Mouse (Mus musculus): ENCODE data around the gene Adgrb3. TPM values are rescaled to one million over a fixed set of nuclear protein-coding genes. Genes with fewer than 3 reads are reported as not detected.

Gene Adgrb3
- polyA plus RNA-seq, 1 experiment from 2014 or later: 0.58 TPM

DNA sequence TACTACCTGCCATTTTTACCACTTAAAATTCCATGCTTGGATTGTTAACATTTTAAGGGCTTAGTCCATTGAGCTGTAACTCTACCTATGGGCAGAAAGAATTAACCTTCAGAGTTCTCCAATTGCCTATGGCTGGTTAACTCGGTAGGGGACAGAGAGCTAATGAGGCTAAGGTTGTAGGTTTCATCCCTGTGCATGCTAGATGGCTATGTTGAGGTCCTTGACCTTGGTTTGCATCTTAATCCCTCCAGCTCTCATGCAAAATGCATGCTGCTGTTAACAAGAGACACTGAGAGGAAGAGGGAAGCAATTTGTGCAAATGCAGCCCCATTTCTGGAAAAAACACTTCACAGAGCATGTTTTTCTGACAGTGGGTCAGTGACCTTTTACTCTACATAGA lies 366.9 kb downstream of the Adgrb3 start:
- Histone ChIP-seq H3K27ac (replicated peaks in 1 of 2; ENCODE audit: control insufficient read depth in 1 of 2, insufficient read depth in 1 of 2, low read depth in 2 of 2, low read length in 2 of 2) (no peak overlapping the region), H3K27me3 (ENCODE audit: control insufficient read depth, insufficient read depth, low read length) (no peaks in the 10 kb centered on the region), H3K9ac (ENCODE audit: low read length) (no peak overlapping the region), H3K4me2 (ENCODE audit: low read length) (no peak overlapping the region), H3K4me3 (ENCODE audit: control insufficient read depth in 1 of 2, insufficient read depth in 1 of 2, low read depth in 1 of 2, low read length in 2 of 2) (no peak overlapping the region), H3K9me3 (ENCODE audit: control insufficient read depth, low read length) (no peaks in the 10 kb centered on the region), H3K36me3 (ENCODE audit: control insufficient read depth, insufficient read depth, low read length) (no peaks in the 10 kb centered on the region), H3K4me1 (ENCODE audit: control insufficient read depth in 2 of 2, insufficient read depth in 2 of 2, low read length in 2 of 2) (no peaks in the 10 kb centered on the region)
- 64% methylated on average over 1 of the region's 1 CpGs for WGBS
- ATAC-seq (ENCODE audit: insufficient number of reproducible peaks, insufficient read depth, low FRiP score, low read depth): no peak

DNA sequence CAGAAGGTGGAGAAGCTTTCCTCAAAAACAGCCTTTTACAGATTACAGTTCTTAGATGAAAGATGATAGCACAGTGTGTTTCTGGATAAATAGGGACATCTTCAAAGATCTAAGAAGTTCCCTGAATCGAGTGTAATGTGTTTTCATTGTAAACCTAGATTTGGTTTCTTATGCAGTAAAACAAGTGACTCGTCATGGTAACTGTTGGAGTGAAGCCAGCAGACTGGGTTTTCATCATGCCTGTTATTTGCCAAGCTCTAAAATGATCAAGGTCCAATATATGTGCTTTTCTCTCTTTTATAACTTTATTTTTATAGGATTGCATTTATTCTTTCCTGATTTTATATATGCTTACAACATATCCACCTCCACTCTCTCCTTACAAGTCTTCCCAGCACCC lies 394.0 kb downstream of the Adgrb3 start:
- Histone ChIP-seq H3K27ac (replicated peaks in 1 of 2; ENCODE audit: control insufficient read depth in 1 of 2, insufficient read depth in 1 of 2, low read depth in 2 of 2, low read length in 2 of 2) (no peak overlapping the region), H3K9ac (ENCODE audit: low read length) (no peak overlapping the region), H3K27me3 (ENCODE audit: control insufficient read depth, insufficient read depth, low read length) (no peaks in the 10 kb centered on the region), H3K4me3 (ENCODE audit: control insufficient read depth in 1 of 2, insufficient read depth in 1 of 2, low read depth in 1 of 2, low read length in 2 of 2) (no peak overlapping the region), H3K4me2 (ENCODE audit: low read length) (no peak overlapping the region), H3K4me1 (ENCODE audit: control insufficient read depth in 2 of 2, insufficient read depth in 2 of 2, low read length in 2 of 2) (no peaks in the 10 kb centered on the region), H3K36me3 (ENCODE audit: control insufficient read depth, insufficient read depth, low read length) (no peaks in the 10 kb centered on the region), H3K9me3 (ENCODE audit: control insufficient read depth, low read length) (no peaks in the 10 kb centered on the region)
- WGBS: 49% methylated on average over 2 of the region's 2 CpGs
- no peak for ATAC-seq (ENCODE audit: insufficient number of reproducible peaks, insufficient read depth, low FRiP score, low read depth)

DNA sequence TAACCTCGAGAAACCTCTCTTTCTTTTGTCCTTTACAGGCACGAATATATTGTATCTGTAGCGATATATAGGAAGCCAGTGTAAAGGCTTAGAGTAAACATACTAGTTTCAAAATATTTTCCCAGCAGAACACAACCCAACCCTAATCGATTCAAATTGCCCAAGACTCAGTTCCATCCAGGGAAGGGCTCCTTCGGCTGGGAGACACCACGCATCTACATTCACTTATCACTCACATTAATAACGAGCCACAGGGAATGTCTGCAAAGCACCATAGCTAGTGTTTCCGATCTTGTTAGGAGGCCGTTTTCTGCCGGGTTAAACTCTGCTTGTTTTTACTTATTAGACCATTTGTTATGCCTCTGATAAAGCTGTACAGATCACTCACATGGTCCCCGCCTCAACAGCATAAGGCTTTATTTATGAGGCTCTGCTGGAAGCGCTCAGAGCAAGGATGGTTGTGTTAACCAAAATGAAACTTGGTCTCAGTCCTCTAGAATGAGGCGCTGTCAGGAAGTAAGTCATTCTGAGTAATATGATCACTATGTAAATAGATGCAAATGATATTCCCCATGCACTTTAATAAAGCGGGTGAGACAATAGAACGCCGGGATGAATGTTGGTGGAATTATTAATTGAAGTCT lies 399.2 kb downstream of the Adgrb3 start:
- Histone ChIP-seq H3K9ac (ENCODE audit: low read length) (no peak overlapping the region), H3K27me3 (ENCODE audit: control insufficient read depth, insufficient read depth, low read length) (no peaks in the 10 kb centered on the region), H3K36me3 (ENCODE audit: control insufficient read depth, insufficient read depth, low read length) (no peaks in the 10 kb centered on the region), H3K4me1 (ENCODE audit: control insufficient read depth in 2 of 2, insufficient read depth in 2 of 2, low read length in 2 of 2) (no peaks in the 10 kb centered on the region), H3K27ac (replicated peaks in 1 of 2; ENCODE audit: control insufficient read depth in 1 of 2, insufficient read depth in 1 of 2, low read depth in 2 of 2, low read length in 2 of 2) (no peak overlapping the region), H3K9me3 (ENCODE audit: control insufficient read depth, low read length) (no peaks in the 10 kb centered on the region), H3K4me3 (ENCODE audit: control insufficient read depth in 1 of 2, insufficient read depth in 1 of 2, low read depth in 1 of 2, low read length in 2 of 2) (no peak overlapping the region), H3K4me2 (ENCODE audit: low read length) (no peak overlapping the region)
- no peak for ATAC-seq (ENCODE audit: insufficient number of reproducible peaks, insufficient read depth, low FRiP score, low read depth)
- WGBS: 74% methylated on average over 16 of the region's 16 CpGs

DNA sequence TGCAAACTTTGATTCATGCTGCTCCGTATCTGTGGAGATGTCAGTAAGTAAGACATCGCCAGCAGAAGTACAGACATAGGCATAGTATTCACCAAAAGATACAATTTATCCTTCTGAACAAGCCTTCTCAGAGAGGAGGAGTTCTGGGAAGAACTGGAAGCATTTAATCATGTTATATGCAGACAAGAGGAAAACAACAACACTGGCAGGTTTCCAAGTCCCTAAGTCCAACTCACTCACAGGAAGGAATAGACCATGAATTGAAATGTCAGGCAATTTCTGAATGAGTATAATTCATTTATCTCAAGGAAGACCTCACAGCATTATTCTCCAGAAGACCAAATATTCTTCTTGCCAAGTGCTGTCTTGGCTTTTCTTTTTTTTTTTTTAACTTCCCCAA lies 408.8 kb downstream of the Adgrb3 start:
- Histone ChIP-seq H3K4me3 (ENCODE audit: control insufficient read depth in 1 of 2, insufficient read depth in 1 of 2, low read depth in 1 of 2, low read length in 2 of 2) (no peak overlapping the region), H3K27ac (replicated peaks in 1 of 2; ENCODE audit: control insufficient read depth in 1 of 2, insufficient read depth in 1 of 2, low read depth in 2 of 2, low read length in 2 of 2) (no peak overlapping the region), H3K9ac (ENCODE audit: low read length) (no peak overlapping the region), H3K27me3 (ENCODE audit: control insufficient read depth, insufficient read depth, low read length) (no peaks in the 10 kb centered on the region), H3K4me2 (ENCODE audit: low read length) (no peak overlapping the region), H3K9me3 (ENCODE audit: control insufficient read depth, low read length) (no peaks in the 10 kb centered on the region), H3K4me1 (ENCODE audit: control insufficient read depth in 2 of 2, insufficient read depth in 2 of 2, low read length in 2 of 2) (no peaks in the 10 kb centered on the region), H3K36me3 (ENCODE audit: control insufficient read depth, insufficient read depth, low read length) (no peaks in the 10 kb centered on the region)
- ATAC-seq (ENCODE audit: insufficient number of reproducible peaks, insufficient read depth, low FRiP score, low read depth): no peak
- 89% methylated on average over 2 of the region's 2 CpGs for WGBS

DNA sequence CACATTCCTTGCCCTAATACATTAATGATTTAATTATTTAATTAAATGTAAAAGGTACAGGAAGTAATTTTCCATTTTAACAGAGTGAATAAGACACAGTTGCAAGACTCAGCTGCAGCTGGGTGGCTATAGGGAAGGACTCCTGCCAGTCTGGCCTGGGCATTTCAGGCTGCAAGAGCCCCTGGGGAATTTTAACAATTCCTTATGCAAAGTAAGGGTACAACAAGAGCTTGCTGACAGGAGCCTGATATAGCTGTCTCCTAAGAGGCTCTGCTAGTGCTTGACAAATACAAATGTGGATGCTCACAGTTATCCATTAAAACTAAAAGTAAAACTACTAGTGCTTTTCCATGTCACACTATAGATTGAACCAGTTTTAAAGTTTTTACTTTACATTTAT lies 410.1 kb downstream of the Adgrb3 start:
- no peak overlapping the region for H3K9ac ChIP-seq (ENCODE audit: low read length)
- H3K4me3 ChIP-seq (ENCODE audit: control insufficient read depth in 1 of 2, insufficient read depth in 1 of 2, low read depth in 1 of 2, low read length in 2 of 2): no peak overlapping the region
- no peak overlapping the region for H3K27ac ChIP-seq (replicated peaks in 1 of 2; ENCODE audit: control insufficient read depth in 1 of 2, insufficient read depth in 1 of 2, low read depth in 2 of 2, low read length in 2 of 2)
- H3K9me3 ChIP-seq (ENCODE audit: control insufficient read depth, low read length): no peaks in the 10 kb centered on the region
- H3K4me1 ChIP-seq (ENCODE audit: control insufficient read depth in 2 of 2, insufficient read depth in 2 of 2, low read length in 2 of 2): no peaks in the 10 kb centered on the region
- no peak for ATAC-seq (ENCODE audit: insufficient number of reproducible peaks, insufficient read depth, low FRiP score, low read depth)
- H3K27me3 ChIP-seq (ENCODE audit: control insufficient read depth, insufficient read depth, low read length): no peaks in the 10 kb centered on the region
- H3K4me2 ChIP-seq (ENCODE audit: low read length): no peak overlapping the region
- no peaks in the 10 kb centered on the region for H3K36me3 ChIP-seq (ENCODE audit: control insufficient read depth, insufficient read depth, low read length)

DNA sequence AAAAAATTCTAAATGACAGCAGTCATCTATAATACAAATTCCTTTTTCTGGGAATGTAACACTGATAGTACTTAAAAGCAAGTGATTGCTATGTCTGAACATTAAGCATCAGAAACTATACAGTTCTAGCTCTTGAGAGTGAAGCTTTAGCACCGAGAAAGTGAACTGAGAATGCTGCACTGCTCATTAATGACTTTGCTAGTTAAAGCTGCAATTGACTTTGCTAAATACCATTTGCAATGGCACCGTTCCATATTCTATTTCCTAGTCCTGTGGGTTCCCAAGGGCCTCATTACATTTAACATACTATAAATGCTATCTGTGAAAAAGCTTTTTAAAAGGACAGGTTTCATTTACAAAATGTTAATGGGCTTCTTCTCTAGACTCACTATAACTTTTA lies 414.4 kb downstream of the Adgrb3 start:
- WGBS: 75% methylated on average over 2 of the region's 2 CpGs
- Histone ChIP-seq H3K27me3 (ENCODE audit: control insufficient read depth, insufficient read depth, low read length) (no peaks in the 10 kb centered on the region), H3K27ac (replicated peaks in 1 of 2; ENCODE audit: control insufficient read depth in 1 of 2, insufficient read depth in 1 of 2, low read depth in 2 of 2, low read length in 2 of 2) (no peak overlapping the region), H3K36me3 (ENCODE audit: control insufficient read depth, insufficient read depth, low read length) (no peaks in the 10 kb centered on the region), H3K9me3 (ENCODE audit: control insufficient read depth, low read length) (no peaks in the 10 kb centered on the region), H3K4me1 (ENCODE audit: control insufficient read depth in 2 of 2, insufficient read depth in 2 of 2, low read length in 2 of 2) (no peaks in the 10 kb centered on the region), H3K4me2 (ENCODE audit: low read length) (no peak overlapping the region), H3K4me3 (ENCODE audit: control insufficient read depth in 1 of 2, insufficient read depth in 1 of 2, low read depth in 1 of 2, low read length in 2 of 2) (no peak overlapping the region), H3K9ac (ENCODE audit: low read length) (no peak overlapping the region)
- ATAC-seq (ENCODE audit: insufficient number of reproducible peaks, insufficient read depth, low FRiP score, low read depth): no peak

DNA sequence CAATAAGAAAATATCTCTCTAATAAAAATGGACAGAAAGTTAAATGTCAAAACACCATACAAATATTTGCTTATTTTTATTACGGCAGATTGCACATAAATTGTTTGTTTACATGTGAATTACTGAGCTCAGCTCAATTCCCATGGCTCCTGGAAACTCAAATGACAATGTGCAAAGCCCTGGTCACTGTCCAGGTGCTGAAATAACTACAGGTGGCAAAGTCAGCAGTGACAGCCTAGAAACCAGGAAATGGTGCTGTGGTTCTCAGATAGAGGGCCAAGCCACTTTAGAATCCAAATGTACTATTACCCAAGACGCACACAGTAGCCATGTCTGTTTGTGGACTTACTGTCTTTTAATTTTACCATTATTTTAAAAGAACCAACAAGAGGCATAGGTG lies 465.3 kb downstream of the Adgrb3 start:
- no peak for ATAC-seq (ENCODE audit: insufficient number of reproducible peaks, insufficient read depth, low FRiP score, low read depth)
- no peaks in the 10 kb centered on the region for H3K4me1 ChIP-seq (ENCODE audit: control insufficient read depth in 2 of 2, insufficient read depth in 2 of 2, low read length in 2 of 2)
- H3K9me3 ChIP-seq (ENCODE audit: control insufficient read depth, low read length): no peaks in the 10 kb centered on the region
- H3K4me2 ChIP-seq (ENCODE audit: low read length): no peak overlapping the region
- H3K27me3 ChIP-seq (ENCODE audit: control insufficient read depth, insufficient read depth, low read length): no peaks in the 10 kb centered on the region
- H3K9ac ChIP-seq (ENCODE audit: low read length): no peak overlapping the region
- H3K4me3 ChIP-seq (ENCODE audit: control insufficient read depth in 1 of 2, insufficient read depth in 1 of 2, low read depth in 1 of 2, low read length in 2 of 2): no peak overlapping the region
- WGBS: 74% methylated on average over 2 of the region's 2 CpGs
- no peaks in the 10 kb centered on the region for H3K36me3 ChIP-seq (ENCODE audit: control insufficient read depth, insufficient read depth, low read length)
- H3K27ac ChIP-seq (replicated peaks in 1 of 2; ENCODE audit: control insufficient read depth in 1 of 2, insufficient read depth in 1 of 2, low read depth in 2 of 2, low read length in 2 of 2): no peak overlapping the region

DNA sequence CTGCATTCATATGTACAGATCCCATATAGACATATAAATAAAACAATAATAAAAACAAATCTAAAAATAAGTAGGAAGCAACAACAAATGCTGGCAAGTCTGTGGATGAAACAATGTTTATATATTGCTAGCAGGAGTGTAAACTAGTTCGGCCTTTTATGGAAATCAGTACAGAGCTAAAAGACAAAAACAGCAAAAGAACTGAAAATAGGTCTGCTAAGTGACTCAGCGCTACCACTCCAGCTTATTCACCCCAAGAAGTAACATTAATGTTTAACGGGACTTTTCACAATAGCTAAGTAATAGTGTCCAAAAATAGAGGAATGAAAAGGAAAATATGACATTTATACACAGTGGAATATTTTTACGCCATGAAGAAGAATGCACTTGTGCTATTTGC lies 471.0 kb downstream of the Adgrb3 start:
- no peaks in the 10 kb centered on the region for H3K9me3 ChIP-seq (ENCODE audit: control insufficient read depth, low read length)
- H3K27ac ChIP-seq (replicated peaks in 1 of 2; ENCODE audit: control insufficient read depth in 1 of 2, insufficient read depth in 1 of 2, low read depth in 2 of 2, low read length in 2 of 2): no peak overlapping the region
- H3K9ac ChIP-seq (ENCODE audit: low read length): no peak overlapping the region
- WGBS: 81% methylated on average over 4 of the region's 4 CpGs
- H3K36me3 ChIP-seq (ENCODE audit: control insufficient read depth, insufficient read depth, low read length): no peaks in the 10 kb centered on the region
- H3K27me3 ChIP-seq (ENCODE audit: control insufficient read depth, insufficient read depth, low read length): no peaks in the 10 kb centered on the region
- no peak overlapping the region for H3K4me3 ChIP-seq (ENCODE audit: control insufficient read depth in 1 of 2, insufficient read depth in 1 of 2, low read depth in 1 of 2, low read length in 2 of 2)
- no peak overlapping the region for H3K4me2 ChIP-seq (ENCODE audit: low read length)
- H3K4me1 ChIP-seq (ENCODE audit: control insufficient read depth in 2 of 2, insufficient read depth in 2 of 2, low read length in 2 of 2): no peaks in the 10 kb centered on the region
- no peak for ATAC-seq (ENCODE audit: insufficient number of reproducible peaks, insufficient read depth, low FRiP score, low read depth)
